Mouse (Mus musculus): ENCODE results near the gene Sgms1.
"Not testable (repeated sequence)": the region's sequence is repeated elsewhere in the genome, so short reads cannot be mapped to it uniquely, and the experiment has no call there.

The Sgms1 gene

GRCm38 (mm10) chr19:32325100-32325768, 64.3 kb downstream of the Sgms1 start:
- DNase-seq (ENCODE audit: low read depth, low spot score) = no peak

GRCm38 (mm10) chr19:32324550-32324949, 65.0 kb downstream of the Sgms1 start:
- no peak for DNase-seq (ENCODE audit: low read depth, low spot score)

GRCm38 (mm10) chr19:32323070-32323469, 66.4 kb downstream of the Sgms1 start:
- DNase-seq (ENCODE audit: low read depth, low spot score) = no peak

GRCm38 (mm10) chr19:32322429-32323035, 67.0 kb downstream of the Sgms1 start:
- no peak for DNase-seq (ENCODE audit: low read depth, low spot score)

- no peak for DNase-seq (ENCODE audit: low read depth, low spot score)
These were observed 69.2 kb downstream of the Sgms1 start for GRCm38 (mm10) chr19:32320366-32320666.

- DNase-seq (ENCODE audit: low read depth, low spot score) = no peak
These were observed 69.8 kb downstream of the Sgms1 start for GRCm38 (mm10) chr19:32319531-32320365.

- DNase-seq (ENCODE audit: low read depth, low spot score) = no peak
These were observed 70.5 kb downstream of the Sgms1 start for GRCm38 (mm10) chr19:32319057-32319456.

GRCm38 (mm10) chr19:32317347-32317746, 72.2 kb downstream of the Sgms1 start:
- DNase-seq (ENCODE audit: low read depth, low spot score) = not testable (repeated sequence)

- no peak for DNase-seq (ENCODE audit: low read depth, low spot score)
These were observed 76.2 kb downstream of the Sgms1 start for GRCm38 (mm10) chr19:32313304-32313703.

GRCm38 (mm10) chr19:32311762-32312161, 77.8 kb downstream of the Sgms1 start:
- DNase-seq (ENCODE audit: low read depth, low spot score) = no peak

- DNase-seq (ENCODE audit: low read depth, low spot score) = no peak
These were observed 78.5 kb downstream of the Sgms1 start for GRCm38 (mm10) chr19:32311063-32311462.

GRCm38 (mm10) chr19:32310483-32310882, 79.0 kb downstream of the Sgms1 start:
- no peak for DNase-seq (ENCODE audit: low read depth, low spot score)

- no peak for DNase-seq (ENCODE audit: low read depth, low spot score)
These were observed 80.2 kb downstream of the Sgms1 start for GRCm38 (mm10) chr19:32309346-32309745.

- DNase-seq (ENCODE audit: low read depth, low spot score) = no peak
These were observed 81.2 kb downstream of the Sgms1 start for GRCm38 (mm10) chr19:32308311-32308710.

- DNase-seq (ENCODE audit: low read depth, low spot score) = no peak
These were observed 84.6 kb downstream of the Sgms1 start for GRCm38 (mm10) chr19:32304898-32305297.

- no peak for DNase-seq (ENCODE audit: low read depth, low spot score)
These were observed 85.3 kb downstream of the Sgms1 start for GRCm38 (mm10) chr19:32304008-32304873.

GRCm38 (mm10) chr19:32302835-32303381, 86.6 kb downstream of the Sgms1 start:
- no peak for DNase-seq (ENCODE audit: low read depth, low spot score)

GRCm38 (mm10) chr19:32301568-32301967, 87.9 kb downstream of the Sgms1 start:
- DNase-seq (ENCODE audit: low read depth, low spot score) = no peak

GRCm38 (mm10) chr19:32298221-32298620, 91.3 kb downstream of the Sgms1 start:
- no peak for DNase-seq (ENCODE audit: low read depth, low spot score)

- DNase-seq (ENCODE audit: low read depth, low spot score) = no peak
These were observed 92.7 kb downstream of the Sgms1 start for GRCm38 (mm10) chr19:32296863-32297262.

GRCm38 (mm10) chr19:32295581-32295980, 93.9 kb downstream of the Sgms1 start:
- no peak for DNase-seq (ENCODE audit: low read depth, low spot score)
